Comparison of ENCODE assay signal across 25 mouse cellular contexts in the genomic region with DNA sequence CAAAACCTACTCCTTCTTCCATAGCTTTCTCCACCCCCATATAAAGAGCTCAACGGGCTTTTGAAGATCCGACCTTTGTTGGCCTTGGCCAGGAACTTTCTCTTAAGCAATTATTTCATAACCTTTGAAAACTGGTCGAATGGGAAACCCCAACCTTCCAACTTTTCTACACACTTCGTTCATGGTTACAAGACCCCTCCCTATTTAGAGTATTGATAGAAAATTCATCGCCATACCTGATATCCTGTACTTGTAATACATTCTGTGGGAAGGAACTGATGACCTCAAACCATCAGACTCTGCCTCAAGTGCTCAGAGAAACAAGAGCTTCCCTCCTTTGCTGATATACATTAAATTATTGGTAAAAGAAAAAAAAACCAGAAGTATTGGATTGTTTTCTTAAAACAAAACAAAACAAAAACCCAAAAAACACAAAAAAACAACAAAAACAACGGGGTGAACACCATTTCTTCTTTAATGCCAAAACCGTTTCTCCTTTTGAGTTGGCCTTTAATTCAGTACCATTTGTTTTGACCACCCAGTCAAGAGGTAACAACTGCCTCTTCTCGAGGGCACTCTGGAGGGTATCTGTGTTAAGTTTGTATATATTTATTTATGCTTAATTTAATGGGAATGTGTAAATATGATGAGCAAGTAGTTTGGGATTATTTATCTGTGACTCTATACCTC. TPM values are rescaled to one million over a fixed set of nuclear protein-coding genes. Genes with fewer than 3 reads are reported as not detected.
DNase-seq lines count a peak whose midpoint lies in the region; ATAC-seq and TF ChIP-seq lines count a peak whose summit lies in the region.
"Had no signal": no experiment of that assay in that cellular context is flagged by ENCODE, and none has a peak within 500 bp of the region (broad histone marks: within the 10 kb centered on the region; RNA-seq: fewer than 3 reads in every experiment).

No protein-coding gene starts in this region.

- H3K9me3 ChIP-seq in midbrain, embryonic 14.5 days (ENCODE audit: control insufficient read depth, low read length) = no peaks in the 10 kb centered on the region
- no peaks in the 10 kb centered on the region for H3K9me3 ChIP-seq in midbrain, embryonic 10.5 days (replicated peaks)
- H3K9me3 ChIP-seq: embryonic facial prominence, embryonic 10.5 days; embryonic facial prominence, embryonic 12.5 days; forebrain, embryonic 13.5 days had no signal

- H3K36me3 ChIP-seq in kidney, adult 2 months (ENCODE audit: control insufficient read depth, insufficient read depth, low read length) = no peaks in the 10 kb centered on the region; the same call in 1 of the 2 replicates
- H3K36me3 ChIP-seq in midbrain, embryonic 14.5 days (ENCODE audit: control insufficient read depth, insufficient read depth, low read length) = no peaks in the 10 kb centered on the region
- no peaks in the 10 kb centered on the region for H3K36me3 ChIP-seq in midbrain, embryonic 10.5 days
- H3K36me3 ChIP-seq: embryonic facial prominence, embryonic 10.5 days; embryonic facial prominence, embryonic 12.5 days; forebrain, embryonic 15.5 days; G1E had no signal

- peak; percentile 22 for DNase-seq in embryo, embryonic 10.5 days (ENCODE audit: low spot score)
- no peak for DNase-seq in embryo, embryonic 9.5 days (ENCODE audit: extremely low spot score)
- no peak for DNase-seq in kidney, adult 2 months
- DNase-seq in kidney, postnatal 4 days = no peak
- DNase-seq in midbrain, embryonic 14.5 days = peak; percentile 29
- DNase-seq in midbrain, embryonic 10.5 days (ENCODE audit: low spot score) = no peak
- DNase-seq: adrenal gland, adult 8-10 months; adrenal gland, postnatal 14 days; adrenal gland, postnatal 36 days; B cell, adult 2 months; cerebellum, adult 11-12 months; cerebellum, adult 2 months; cerebellum, adult 9-10 months; cerebellum, postnatal 10 days; cerebellum, postnatal 25 days; forebrain, postnatal 0 days had no signal

- 0 out of 2 replicates have a peak, but pooled peaks cover 1% of the 10 kb centered on the region for H3K4me1 ChIP-seq in kidney, adult 2 months (ENCODE audit: control insufficient read depth, insufficient read depth, low read length)
- peaks cover 4% of the 10 kb centered on the region; the same call in 1 of the 2 replicates for H3K4me1 ChIP-seq in midbrain, embryonic 14.5 days (ENCODE audit: control insufficient read depth, insufficient read depth, low read length)
- H3K4me1 ChIP-seq in midbrain, embryonic 10.5 days = peaks cover 21% of the 10 kb centered on the region
- H3K4me1 ChIP-seq: forebrain, embryonic 13.5 days had no signal

- no peak overlapping the region for H3K9ac ChIP-seq in midbrain, embryonic 14.5 days (replicated peaks; ENCODE audit: low read length)
- H3K9ac ChIP-seq: embryonic facial prominence, embryonic 12.5 days; forebrain, embryonic 13.5 days; forebrain, embryonic 15.5 days; forebrain, postnatal 0 days had no signal

- TF ChIP-seq POLR2A in kidney, adult 2 months (IDR thresholded peaks at IDR 0.05; ENCODE audit: low read depth, low read length) = no peak

- no peak for ATAC-seq in midbrain, embryonic 14.5 days (ENCODE audit: low FRiP score, low TSS enrichment)
- ATAC-seq: activated CD4-positive, CD25-positive, alpha-beta regulatory T cell, adult 4 months; CD4-positive, CD25-positive, alpha-beta regulatory T cell, adult 4 months; forebrain, embryonic 13.5 days; forebrain, embryonic 15.5 days; forebrain, postnatal 0 days; Patski had no signal

- no peak overlapping the region for H3K4me2 ChIP-seq in midbrain, embryonic 14.5 days (ENCODE audit: low read length)
- H3K4me2 ChIP-seq: embryonic facial prominence, embryonic 12.5 days; forebrain, embryonic 13.5 days; forebrain, embryonic 15.5 days had no signal

- peaks cover 3% of the 10 kb centered on the region for H3K27me3 ChIP-seq in kidney, adult 2 months (replicated peaks; ENCODE audit: control insufficient read depth, insufficient read depth, low read length)
- peaks cover 78% of the 10 kb centered on the region for H3K27me3 ChIP-seq in midbrain, embryonic 14.5 days (ENCODE audit: control insufficient read depth, insufficient read depth, low read length)
- H3K27me3 ChIP-seq in midbrain, embryonic 10.5 days (ENCODE audit: low read depth, poor library complexity, severe bottlenecking) = peaks cover 100% of the 10 kb centered on the region
- H3K27me3 ChIP-seq: CH12.LX had no signal

- WGBS in kidney, adult 2 months = 17% methylated on average over 8 of the region's 8 CpGs
- whole genome bisulfite sequencing in midbrain, embryonic 14.5 days = 3% methylated on average over 8 of the region's 8 CpGs
- WGBS in midbrain, embryonic 10.5 days = 3% methylated on average over 8 of the region's 8 CpGs

- 0 out of 2 replicates have a peak overlapping the region, but pooled peaks have one; percentile 11 for H3K27ac ChIP-seq in kidney, adult 2 months (ENCODE audit: insufficient read depth, low read depth, low read length)
- H3K27ac ChIP-seq in midbrain, embryonic 14.5 days (replicated peaks; ENCODE audit: low read depth, low read length) = no peak overlapping the region
- H3K27ac ChIP-seq in midbrain, embryonic 10.5 days (replicated peaks) = no peak overlapping the region
- H3K27ac ChIP-seq: embryonic facial prominence, embryonic 10.5 days; embryonic facial prominence, embryonic 12.5 days; forebrain, embryonic 13.5 days; forebrain, embryonic 15.5 days had no signal

- TF ChIP-seq CTCF in kidney, adult 2 months (conservative IDR thresholded peaks at IDR 0.05; ENCODE audit: insufficient read depth, insufficient read length, low read depth, low read length) = no peak

- no peak overlapping the region for H3K4me3 ChIP-seq in kidney, adult 2 months (ENCODE audit: insufficient read depth, low read depth, low read length)
- no peak overlapping the region for H3K4me3 ChIP-seq in midbrain, embryonic 14.5 days (replicated peaks; ENCODE audit: low read depth, low read length)
- H3K4me3 ChIP-seq in midbrain, embryonic 10.5 days = no peak overlapping the region
- H3K4me3 ChIP-seq: embryonic facial prominence, embryonic 10.5 days; embryonic facial prominence, embryonic 12.5 days; forebrain, embryonic 13.5 days; forebrain, embryonic 15.5 days had no signal

RNA-seq across cellular contexts. Expression of gene Tfap2b, which starts 29.2 kb away (rescaled TPM):
- polyA plus RNA-seq in kidney, adult 2 months (2012; rRNA removed) = 36.0 and 44.2 TPM in 2 replicates
- 239 and 249 TPM in 2 replicates for polyA plus RNA-seq in midbrain, embryonic 14.5 days (2014; fragmentation: Nextera tagmentation; extraction: Ambion mirVana)
- polyA plus RNA-seq in midbrain, embryonic 10.5 days (2016; fragmentation: Nextera tagmentation; extraction: Ambion mirVana) = 24.7 and 33.7 TPM in 2 replicates
- polyA plus RNA-seq: activated CD4-positive, CD25-positive, alpha-beta regulatory T cell, adult 4 months; G1E; Patski had no signal

Comparison
In these comparisons a context has a peak if more than half of its experiments do, and no peak if none do; other contexts are left out.
1. DNase-seq: peak in embryo, embryonic 10.5 days (single experiment) and midbrain, embryonic 14.5 days (single experiment); none in embryo, embryonic 9.5 days (single experiment), kidney, adult 2 months (single experiment), kidney, postnatal 4 days (0 of 2) and midbrain, embryonic 10.5 days (single experiment).